Mouse (Mus musculus) T-helper 1 cell (primary cell): ENCODE results near the gene Myo5c.

Experiments used
- in situ Hi-C: fragments of 300-600 bp; cut with MboI, MseI; formaldehyde crosslinking; loops from one replicate; pipeline ENCODE4 v1.15.1; 2025; ENCODE audit warnings: high pct_unique_total_duplicates

The Myo5c gene

GRCm38 (mm10) chr9:75275051-75275450 is 43.2 kb downstream of the Myo5c start:
- in situ Hi-C loops: no loop called here

GRCm38 (mm10) chr9:75280814-75281213 is 49.0 kb downstream of the Myo5c start:
- in situ Hi-C loops: loop anchor here (10.0 kb wide), 1 partner anchor 234 kb away; no protein-coding TSS in a partner anchor

- in situ Hi-C loops: loop anchor here (10.0 kb wide), 1 partner anchor 233 kb away; no protein-coding TSS in a partner anchor
Observed at GRCm38 (mm10) chr9:75282179-75282578, 50.4 kb downstream of the Myo5c start.

- in situ Hi-C loops: loop anchor here (10.0 kb wide), 1 partner anchor 232 kb away; no protein-coding TSS in a partner anchor
Observed at GRCm38 (mm10) chr9:75282830-75283229, 51.0 kb downstream of the Myo5c start.

- in situ Hi-C loops: loop anchor here (10.0 kb wide), 1 partner anchor 231 kb away; no protein-coding TSS in a partner anchor
Observed at GRCm38 (mm10) chr9:75283636-75284035, 51.8 kb downstream of the Myo5c start.

- in situ Hi-C loops: loop anchor here (10.0 kb wide), 1 partner anchor 229 kb away; no protein-coding TSS in a partner anchor
Observed at GRCm38 (mm10) chr9:75285363-75285762, 53.5 kb downstream of the Myo5c start.

- in situ Hi-C loops: loop anchor here (10.0 kb wide), 1 partner anchor 227 kb away; no protein-coding TSS in a partner anchor
Observed at GRCm38 (mm10) chr9:75287636-75288035, 55.8 kb downstream of the Myo5c start.

- in situ Hi-C loops: loop anchor here (10.0 kb wide), 1 partner anchor 225 kb away; no protein-coding TSS in a partner anchor
Observed at GRCm38 (mm10) chr9:75289545-75289944, 57.7 kb downstream of the Myo5c start.

- in situ Hi-C loops: loop anchor here (10.0 kb wide), 1 partner anchor 395 kb away; no protein-coding TSS in a partner anchor
Observed at GRCm38 (mm10) chr9:75299342-75299741, 67.5 kb downstream of the Myo5c start.

- in situ Hi-C loops: no loop called here
Observed at GRCm38 (mm10) chr9:75303033-75303432, 71.2 kb downstream of the Myo5c start.

- in situ Hi-C loops: no loop called here
Observed at GRCm38 (mm10) chr9:75303701-75304261, 72.0 kb downstream of the Myo5c start.

GRCm38 (mm10) chr9:75304286-75304685 is 72.5 kb downstream of the Myo5c start:
- in situ Hi-C loops: no loop called here

- in situ Hi-C loops: no loop called here
Observed at GRCm38 (mm10) chr9:75306126-75306898, 74.5 kb downstream of the Myo5c start, which contains the start of gene Gnb5. Gene Gnb5 (plus strand): TSS chr9:75306288.

- in situ Hi-C loops: no loop called here
Observed at GRCm38 (mm10) chr9:75307015-75307414, 75.2 kb downstream of the Myo5c start.

GRCm38 (mm10) chr9:75308621-75309020 is 76.8 kb downstream of the Myo5c start:
- in situ Hi-C loops: no loop called here

GRCm38 (mm10) chr9:75312008-75312407 is 80.2 kb downstream of the Myo5c start:
- in situ Hi-C loops: no loop called here

GRCm38 (mm10) chr9:75313138-75313831 is 81.5 kb downstream of the Myo5c start:
- in situ Hi-C loops: no loop called here

- in situ Hi-C loops: no loop called here
Observed at GRCm38 (mm10) chr9:75313832-75314516, 82.2 kb downstream of the Myo5c start.

GRCm38 (mm10) chr9:75314517-75315105 is 82.8 kb downstream of the Myo5c start:
- in situ Hi-C loops: no loop called here

- in situ Hi-C loops: no loop called here
Observed at GRCm38 (mm10) chr9:75315238-75315637, 83.4 kb downstream of the Myo5c start.

- in situ Hi-C loops: no loop called here
Observed at GRCm38 (mm10) chr9:75316771-75317170, 85.0 kb downstream of the Myo5c start.
